In genomic region chr4:139352832-139353231, GRCm38 (mm10) we compare ENCODE assay signal across 8 mouse cellular contexts. TPM values are rescaled to one million over a fixed set of nuclear protein-coding genes. Genes with fewer than 3 reads are reported as not detected.
DNase-seq lines count a peak whose midpoint lies in the region; ATAC-seq and TF ChIP-seq lines count a peak whose summit lies in the region.

No protein-coding gene starts in this region.

- H3K36me3 ChIP-seq in heart, postnatal 0 days (replicated peaks; ENCODE audit: control insufficient read depth, insufficient read depth, low read length) = peaks cover 40% of the 10 kb centered on the region
- peaks cover 54% of the 10 kb centered on the region for H3K36me3 ChIP-seq in hindbrain, embryonic 13.5 days
- peaks cover 55% of the 10 kb centered on the region for H3K36me3 ChIP-seq in midbrain, embryonic 12.5 days

- 0 out of 2 replicates have a peak, but pooled peaks have one; percentile 16 for ATAC-seq in heart, postnatal 0 days (ENCODE audit: insufficient read depth, low read depth)
- ATAC-seq in hindbrain, embryonic 13.5 days (ENCODE audit: low FRiP score) = peak; percentile 46
- ATAC-seq in midbrain, embryonic 12.5 days (ENCODE audit: low FRiP score, low read depth) = peak; percentile 50; the same call in 1 of the 2 replicates

- no peak for DNase-seq in heart, postnatal 0 days (ENCODE audit: low spot score)
- no peak for DNase-seq in heart, adult 11 months
- DNase-seq in cerebellum, postnatal 36 days = no peak
- DNase-seq in kidney, adult 18-20 months = no peak
- DNase-seq in gastrocnemius, adult 8-10 months (ENCODE audit: low spot score in 2 of 2) = no peak

- peak overlapping the region; percentile 83 for H3K9ac ChIP-seq in heart, postnatal 0 days (replicated peaks; ENCODE audit: low read depth, low read length)
- H3K9ac ChIP-seq in hindbrain, embryonic 13.5 days = peak overlapping the region; percentile 88
- peak overlapping the region; percentile 86 for H3K9ac ChIP-seq in midbrain, embryonic 12.5 days (replicated peaks)

- 0% methylated on average over 7 of the region's 7 CpGs for WGBS in heart, postnatal 0 days
- under 1% methylated on average over 7 of the region's 7 CpGs for WGBS in bone marrow, adult 2 months
- WGBS in hindbrain, embryonic 13.5 days = 0% methylated on average over 7 of the region's 7 CpGs
- WGBS in midbrain, embryonic 12.5 days = 4% methylated on average over 7 of the region's 7 CpGs

- no peaks in the 10 kb centered on the region for H3K27me3 ChIP-seq in heart, postnatal 0 days (ENCODE audit: control insufficient read depth, insufficient read depth, low read length)
- no peaks in the 10 kb centered on the region for H3K27me3 ChIP-seq in hindbrain, embryonic 13.5 days
- H3K27me3 ChIP-seq in midbrain, embryonic 12.5 days = no peaks in the 10 kb centered on the region

- TF ChIP-seq EP300 in heart, postnatal 0 days (IDR thresholded peaks at IDR 0.05; ENCODE audit: low read depth) = no peak

- H3K9me3 ChIP-seq in heart, postnatal 0 days (replicated peaks; ENCODE audit: control insufficient read depth, low read length) = no peaks in the 10 kb centered on the region
- H3K9me3 ChIP-seq in hindbrain, embryonic 13.5 days = no peaks in the 10 kb centered on the region
- H3K9me3 ChIP-seq in midbrain, embryonic 12.5 days = no peaks in the 10 kb centered on the region

- peak overlapping the region; percentile 88 for H3K4me2 ChIP-seq in heart, postnatal 0 days (ENCODE audit: low read depth, low read length)
- peak overlapping the region; percentile 99 for H3K4me2 ChIP-seq in hindbrain, embryonic 13.5 days
- peak overlapping the region; percentile 83 for H3K4me2 ChIP-seq in midbrain, embryonic 12.5 days (replicated peaks)

- peaks cover 18% of the 10 kb centered on the region for H3K4me1 ChIP-seq in heart, postnatal 0 days (ENCODE audit: control insufficient read depth, insufficient read depth)
- H3K4me1 ChIP-seq in bone marrow, adult 2 months (ENCODE audit: control insufficient read depth, insufficient read depth, low read length) = peaks cover 5% of the 10 kb centered on the region
- peaks cover 28% of the 10 kb centered on the region for H3K4me1 ChIP-seq in hindbrain, embryonic 13.5 days (replicated peaks)
- peaks cover 19% of the 10 kb centered on the region for H3K4me1 ChIP-seq in midbrain, embryonic 12.5 days

- TF ChIP-seq POLR2A in bone marrow, adult 2 months (IDR thresholded peaks at IDR 0.05; ENCODE audit: borderline replicate concordance, control insufficient read depth, low read depth, low read length) = no peak

- no peak for TF ChIP-seq CTCF in heart, postnatal 0 days (IDR thresholded peaks at IDR 0.05; ENCODE audit: low read depth)
- TF ChIP-seq CTCF in bone marrow, adult 2 months (IDR thresholded peaks at IDR 0.05; ENCODE audit: control insufficient read depth, insufficient read depth, low read length) = no peak

- H3K4me3 ChIP-seq in heart, postnatal 0 days (ENCODE audit: low read depth, low read length) = peak overlapping the region; percentile 73
- peak overlapping the region; percentile 95 for H3K4me3 ChIP-seq in bone marrow, adult 2 months (replicated peaks; ENCODE audit: control insufficient read depth, low read depth, low read length)
- peak overlapping the region; percentile 89 for H3K4me3 ChIP-seq in hindbrain, embryonic 13.5 days
- peak overlapping the region; percentile 83 for H3K4me3 ChIP-seq in midbrain, embryonic 12.5 days

- H3K27ac ChIP-seq in heart, postnatal 0 days (ENCODE audit: low read depth) = peak overlapping the region; percentile 96
- H3K27ac ChIP-seq in bone marrow, adult 2 months (ENCODE audit: control insufficient read depth, insufficient read depth, low read depth, low read length, poor library complexity) = peak overlapping the region; percentile 99
- peak overlapping the region; percentile 97 for H3K27ac ChIP-seq in hindbrain, embryonic 13.5 days
- H3K27ac ChIP-seq in midbrain, embryonic 12.5 days (replicated peaks) = peak overlapping the region; percentile 96

RNA-seq across cellular contexts. Expression of gene Ubr4, which starts 0.4 kb away (rescaled TPM):
- total RNA-seq in heart, postnatal 0 days (2014; rRNA removed; ENCODE audit: low replicate concordance) = 80.6 and 120 TPM in 2 replicates
- 34.5 and 41.0 TPM in 2 replicates for polyA plus RNA-seq in heart, postnatal 0 days (2015; fragmentation: Nextera tagmentation; extraction: Ambion mirVana)
- polyA plus RNA-seq in bone marrow, adult 2 months (2011; ENCODE audit: insufficient read depth, insufficient read length, low replicate concordance, missing spikeins) = 31.7 and 52.8 TPM in 2 replicates
- polyA plus RNA-seq in hindbrain, embryonic 13.5 days (2015; fragmentation: Nextera tagmentation; extraction: Ambion mirVana) = 73.7 and 76.4 TPM in 2 replicates
- polyA plus RNA-seq in midbrain, embryonic 12.5 days (2016; fragmentation: Nextera tagmentation; extraction: Ambion mirVana) = 80.6 and 80.9 TPM in 2 replicates
- 100 to 1,000 TPM; 118 to 178 (median 133) TPM for total RNA-seq in gastrocnemius, adult 8-10 months (2022)

RNA-seq across cellular contexts. Expression of gene Emc1, which starts 0.4 kb away (rescaled TPM):
- total RNA-seq in heart, postnatal 0 days (2014; rRNA removed; ENCODE audit: low replicate concordance) = 41.5 and 48.4 TPM in 2 replicates
- 24.0 and 25.3 TPM in 2 replicates for polyA plus RNA-seq in heart, postnatal 0 days (2015; fragmentation: Nextera tagmentation; extraction: Ambion mirVana)
- 15.4 and 18.7 TPM in 2 replicates for polyA plus RNA-seq in bone marrow, adult 2 months (2011; ENCODE audit: insufficient read depth, insufficient read length, low replicate concordance, missing spikeins)
- 36.2 and 42.2 TPM in 2 replicates for polyA plus RNA-seq in hindbrain, embryonic 13.5 days (2015; fragmentation: Nextera tagmentation; extraction: Ambion mirVana)
- polyA plus RNA-seq in midbrain, embryonic 12.5 days (2016; fragmentation: Nextera tagmentation; extraction: Ambion mirVana) = 39.0 and 42.0 TPM in 2 replicates
- total RNA-seq in gastrocnemius, adult 8-10 months (2022) = 10 to 100 TPM; 34.6 to 37.8 (median 36.6) TPM

RNA-seq across cellular contexts. Expression of gene Mrto4, which starts 0.5 kb away (rescaled TPM):
- 31.3 and 43.4 TPM in 2 replicates for total RNA-seq in heart, postnatal 0 days (2014; rRNA removed; ENCODE audit: low replicate concordance)
- 41.5 and 45.1 TPM in 2 replicates for polyA plus RNA-seq in heart, postnatal 0 days (2015; fragmentation: Nextera tagmentation; extraction: Ambion mirVana)
- 64.0 and 64.4 TPM in 2 replicates for polyA plus RNA-seq in bone marrow, adult 2 months (2011; ENCODE audit: insufficient read depth, insufficient read length, low replicate concordance, missing spikeins)
- polyA plus RNA-seq in hindbrain, embryonic 13.5 days (2015; fragmentation: Nextera tagmentation; extraction: Ambion mirVana) = 88.1 and 97.5 TPM in 2 replicates
- 106 TPM in 2 replicates for polyA plus RNA-seq in midbrain, embryonic 12.5 days (2016; fragmentation: Nextera tagmentation; extraction: Ambion mirVana)
- total RNA-seq in gastrocnemius, adult 8-10 months (2022) = 10 to 100 TPM; 33.1 to 39.4 (median 36.0) TPM

RNA-seq across cellular contexts. Expression of gene Akr7a5, which starts 42.3 kb away (rescaled TPM):
- total RNA-seq in heart, postnatal 0 days (2014; rRNA removed; ENCODE audit: low replicate concordance) = 62.5 and 67.1 TPM in 2 replicates
- polyA plus RNA-seq in heart, postnatal 0 days (2015; fragmentation: Nextera tagmentation; extraction: Ambion mirVana) = 65.3 and 66.4 TPM in 2 replicates
- 10.9 and 12.1 TPM in 2 replicates for polyA plus RNA-seq in bone marrow, adult 2 months (2011; ENCODE audit: insufficient read depth, insufficient read length, low replicate concordance, missing spikeins)
- 58.7 and 60.0 TPM in 2 replicates for polyA plus RNA-seq in hindbrain, embryonic 13.5 days (2015; fragmentation: Nextera tagmentation; extraction: Ambion mirVana)
- 74.4 and 81.2 TPM in 2 replicates for polyA plus RNA-seq in midbrain, embryonic 12.5 days (2016; fragmentation: Nextera tagmentation; extraction: Ambion mirVana)
- total RNA-seq in gastrocnemius, adult 8-10 months (2022) = 10 to 100 TPM; 35.8 to 37.3 (median 37.0) TPM

RNA-seq across cellular contexts. Expression of gene Pqlc2, which starts 42.3 kb away (rescaled TPM):
- 6.8 and 20.6 TPM in 2 replicates for total RNA-seq in heart, postnatal 0 days (2014; rRNA removed; ENCODE audit: low replicate concordance)
- 7.7 and 8.3 TPM in 2 replicates for polyA plus RNA-seq in heart, postnatal 0 days (2015; fragmentation: Nextera tagmentation; extraction: Ambion mirVana)
- 6.4 and 12.2 TPM in 2 replicates for polyA plus RNA-seq in bone marrow, adult 2 months (2011; ENCODE audit: insufficient read depth, insufficient read length, low replicate concordance, missing spikeins)
- polyA plus RNA-seq in hindbrain, embryonic 13.5 days (2015; fragmentation: Nextera tagmentation; extraction: Ambion mirVana) = 14.3 TPM in 2 replicates
- polyA plus RNA-seq in midbrain, embryonic 12.5 days (2016; fragmentation: Nextera tagmentation; extraction: Ambion mirVana) = 13.5 and 14.1 TPM in 2 replicates
- total RNA-seq in gastrocnemius, adult 8-10 months (2022) = 1 to 10 TPM; 5.1 to 8.3 (median 5.5) TPM
